Mouse (Mus musculus) forebrain, postnatal 0 days (tissue): ENCODE data around the gene Rpl18. TPM values are rescaled to one million over a fixed set of nuclear protein-coding genes. Genes with fewer than 3 reads are reported as not detected.

ENCODE experiments used
- ATAC-seq: fragments of 200-750 bp; cut with Nextera tagmentation; 2 replicates; pipeline ENCODE4 v1.8.0; 2017; ENCODE audit warnings: mild to moderate bottlenecking, moderate library complexity
- DNase-seq: peaks from one replicate; pipeline ENCODE4 v3.0.0-alpha.2; 2015
- H3K27ac ChIP-seq: fragments of 300-500 bp; sonication (generic); 2 replicates; pipeline ENCODE4 v1.5.1; 2014; ENCODE audit warnings: low read depth, mild to moderate bottlenecking, antibody characterized with exemption, low read length, moderate library complexity, mixed read lengths
- H3K27me3 ChIP-seq: fragments of 300-500 bp; sonication (generic); 2 replicates; pipeline ENCODE4 v1.6.1; 2014; ENCODE audit warnings: mild to moderate bottlenecking, low read length, mixed read lengths; ENCODE audit not compliant: insufficient read depth
- H3K36me3 ChIP-seq: fragments of 300-500 bp; sonication (generic); 2 replicates; pipeline ENCODE4 v1.6.1; 2014; ENCODE audit warnings: mild to moderate bottlenecking, moderate library complexity; ENCODE audit not compliant: insufficient read depth
- H3K4me1 ChIP-seq: fragments of 300-500 bp; sonication (generic); 2 replicates; pipeline ENCODE4 v1.6.1; 2014; ENCODE audit warnings: antibody characterized with exemption; ENCODE audit not compliant: insufficient read depth
- H3K4me2 ChIP-seq: fragments of 300-500 bp; sonication (generic); 2 replicates; pipeline ENCODE4 v1.6.1; 2014; ENCODE audit warnings: low read depth, mild to moderate bottlenecking, moderate library complexity
- H3K4me3 ChIP-seq: fragments of 300-500 bp; sonication (generic); 2 replicates; pipeline ENCODE4 v1.5.1; 2014; ENCODE audit warnings: low read depth, low read length, mixed read lengths
- H3K9ac ChIP-seq: fragments of 300-500 bp; sonication (generic); 2 replicates; pipeline ENCODE4 v1.6.1; 2014; ENCODE audit warnings: mild to moderate bottlenecking
- H3K9me3 ChIP-seq: fragments of 300-500 bp; sonication (generic); 2 replicates; pipeline ENCODE4 v1.6.1; 2016; ENCODE audit warnings: low read length
- CTCF ChIP-seq: sonication (generic); IDR thresholded peaks from 2 replicates; pipeline ENCODE4 v1.5.1; 2016; ENCODE audit warnings: antibody characterized with exemption, control low read depth, low read depth
- WGBS: fragments of 180-500 bp; shearing (Covaris S2); extraction: QIAGEN DNeasy Blood & Tissue Kit; methylation state at CpG from one replicate; pipeline ENCODE4 v1.1.7; 2014; 5-methylcytosine and 5-hydroxymethylcytosine counted together
- polyA plus RNA-seq: library from polyadenylated mRNA; unstranded; fragments of >200 nt; fragmentation: Nextera tagmentation; extraction: Ambion mirVana; gene quantifications from 2 replicates; pipeline ENCODE4 v1.2.1, GENCODE M21; 2015
- total RNA-seq: library from RNA; depleted of rRNA; stranded (reverse); fragments of >200 nt; gene quantifications from 2 replicates; pipeline ENCODE4 v1.2.3, GENCODE M21; 2014

Rpl18 gene
- total and polyA plus RNA-seq, 2 experiments from 2014 or later, result 517 to 891 TPM

- Histone ChIP-seq H3K4me3 (no peak overlapping the region), H3K27ac (no peak overlapping the region), H3K9me3 (no peaks in the 10 kb centered on the region), H3K4me2 (no peak overlapping the region), H3K9ac (no peak overlapping the region), H3K27me3 (no peaks in the 10 kb centered on the region), H3K4me1 (no peaks in the 10 kb centered on the region), H3K36me3 (peaks cover 38% of the 10 kb centered on the region)
- no peak for ATAC-seq
- WGBS, result 94% methylated on average over 3 of the region's 3 CpGs
- no peak for DNase-seq
- no peak for TF ChIP-seq CTCF
Observed at GRCm38 (mm10) chr7:45727625-45728024, 12.4 kb downstream of the Rpl18 start.

GRCm38 (mm10) chr7:45730727-45731431 is 15.6 kb downstream of the Rpl18 start:
- no peak overlapping the region for H3K27ac ChIP-seq
- peak; percentile 54 for TF ChIP-seq CTCF
- no peak for DNase-seq
- H3K9me3 ChIP-seq, result no peaks in the 10 kb centered on the region
- no peak overlapping the region for H3K9ac ChIP-seq
- H3K27me3 ChIP-seq, result no peaks in the 10 kb centered on the region
- WGBS, result 18% methylated on average over 16 of the region's 16 CpGs
- no peak overlapping the region for H3K4me3 ChIP-seq
- no peak for ATAC-seq
- H3K4me1 ChIP-seq, result no peaks in the 10 kb centered on the region
- H3K4me2 ChIP-seq, result no peak overlapping the region
- H3K36me3 ChIP-seq, result peaks cover 12% of the 10 kb centered on the region

DNA sequence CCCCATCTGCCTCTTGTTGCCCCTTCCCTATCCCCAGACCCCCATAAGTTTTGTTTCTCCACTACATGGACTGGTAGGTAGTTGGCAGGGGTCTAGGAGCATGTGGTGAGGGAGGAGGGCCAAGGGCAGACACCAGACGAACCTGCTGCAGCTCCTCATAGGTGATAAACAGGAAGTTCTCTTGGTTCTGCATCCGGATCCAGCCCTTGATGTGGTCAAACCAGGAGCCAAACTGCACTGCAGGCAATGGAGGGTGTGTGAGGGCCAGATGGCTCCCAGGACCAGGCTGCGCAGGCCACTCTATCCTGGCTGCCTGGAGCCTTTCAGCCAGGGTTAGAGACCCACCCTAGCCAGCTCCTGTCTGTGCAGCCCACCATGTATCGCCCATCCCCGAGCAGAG is 18.2 kb downstream of the Rpl18 start:
- no peak for ATAC-seq
- 86% methylated on average over 5 of the region's 5 CpGs for WGBS
- no peak for TF ChIP-seq CTCF
- Histone ChIP-seq H3K27me3 (no peaks in the 10 kb centered on the region), H3K4me3 (no peak overlapping the region), H3K9ac (no peak overlapping the region), H3K36me3 (peaks cover 4% of the 10 kb centered on the region; the same call in 1 of the 2 replicates), H3K9me3 (no peaks in the 10 kb centered on the region), H3K27ac (no peak overlapping the region), H3K4me1 (no peaks in the 10 kb centered on the region), H3K4me2 (no peak overlapping the region)
- DNase-seq, result no peak

DNA sequence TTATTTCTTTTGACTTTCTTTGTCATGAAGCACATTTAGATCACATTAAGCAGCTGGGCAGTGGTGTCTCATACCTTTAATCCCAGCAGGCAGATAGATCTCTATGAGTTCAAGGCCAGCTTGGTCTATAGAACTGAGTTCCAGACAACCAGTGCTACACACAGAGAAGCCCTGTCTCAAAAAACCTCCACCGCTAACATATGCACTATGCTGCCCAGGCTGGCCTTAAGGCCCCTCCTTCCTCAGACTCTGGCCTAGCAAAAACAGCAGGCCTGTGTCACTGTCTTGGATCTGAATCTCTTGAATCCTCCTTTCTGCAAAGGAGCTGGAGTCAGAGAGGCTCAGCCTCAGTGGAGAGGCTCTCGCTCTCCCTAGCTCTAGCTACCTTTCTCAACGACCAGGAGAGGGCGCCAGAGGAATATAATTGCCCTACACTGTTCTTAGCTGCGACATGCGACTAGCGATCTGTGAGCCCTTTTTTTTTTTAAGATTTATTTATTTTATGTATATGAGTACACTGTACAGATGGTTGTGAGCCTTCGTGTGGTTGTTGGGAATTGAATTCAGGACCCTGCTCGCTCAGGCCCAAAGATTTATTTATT is 24.0 kb downstream of the Rpl18 start:
- no peaks in the 10 kb centered on the region for H3K9me3 ChIP-seq
- no peak overlapping the region for H3K9ac ChIP-seq
- ATAC-seq (peak; percentile 93), DNase-seq (peak; percentile 93)
- no peaks in the 10 kb centered on the region for H3K36me3 ChIP-seq
- TF ChIP-seq CTCF, result peak; percentile 87
- no peaks in the 10 kb centered on the region for H3K4me1 ChIP-seq
- no peak overlapping the region for H3K4me2 ChIP-seq
- WGBS, result 8% methylated on average over 9 of the region's 9 CpGs
- no peak overlapping the region for H3K4me3 ChIP-seq
- H3K27me3 ChIP-seq, result no peaks in the 10 kb centered on the region
- no peak overlapping the region for H3K27ac ChIP-seq

GRCm38 (mm10) chr7:45739820-45740219 is 24.6 kb downstream of the Rpl18 start:
- 0 out of 2 replicates have a peak, but pooled peaks have one; percentile 2 for ATAC-seq
- Histone ChIP-seq H3K9me3 (no peaks in the 10 kb centered on the region), H3K9ac (no peak overlapping the region), H3K4me2 (no peak overlapping the region), H3K27ac (no peak overlapping the region), H3K4me1 (no peaks in the 10 kb centered on the region), H3K4me3 (no peak overlapping the region), H3K27me3 (no peaks in the 10 kb centered on the region), H3K36me3 (no peaks in the 10 kb centered on the region)
- no peak for DNase-seq
- 74% methylated on average over 10 of the region's 10 CpGs for WGBS
- TF ChIP-seq CTCF, result no peak

- no peaks in the 10 kb centered on the region for H3K36me3 ChIP-seq
- no peak overlapping the region for H3K4me2 ChIP-seq
Observed at GRCm38 (mm10) chr7:45741308-45741707, 26.1 kb downstream of the Rpl18 start.

DNA sequence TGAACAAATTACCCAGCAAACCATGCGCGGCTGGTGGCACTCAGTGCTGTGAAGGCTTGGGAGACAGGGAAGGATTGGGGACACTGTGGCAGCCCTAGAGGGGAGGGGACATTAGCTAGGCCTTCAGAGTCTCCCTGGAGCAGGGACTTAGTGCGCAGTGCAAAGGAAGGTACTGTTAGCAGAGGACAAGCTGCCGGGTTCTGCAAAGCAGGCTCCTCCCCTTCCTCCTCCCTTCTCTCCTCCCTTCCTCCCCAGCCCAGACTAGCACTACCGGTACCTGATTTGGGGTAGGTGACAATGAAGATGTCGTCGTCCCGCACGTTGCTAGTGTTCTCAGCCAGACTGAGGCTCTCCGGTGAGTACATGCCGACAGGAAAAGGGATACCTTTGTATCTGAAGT is 26.5 kb downstream of the Rpl18 start:
- Histone ChIP-seq H3K4me3 (0 out of 2 replicates have a peak overlapping the region, but pooled peaks have one; percentile 14), H3K27me3 (no peaks in the 10 kb centered on the region), H3K9me3 (no peaks in the 10 kb centered on the region), H3K4me1 (no peaks in the 10 kb centered on the region), H3K9ac (no peak overlapping the region), H3K27ac (no peak overlapping the region), H3K36me3 (no peaks in the 10 kb centered on the region), H3K4me2 (peak overlapping the region; percentile 36)
- 41% methylated on average over 11 of the region's 11 CpGs for WGBS
- DNase-seq, result peak; percentile 27
- peak; percentile 42 for ATAC-seq
- no peak for TF ChIP-seq CTCF

More at GRCm38 (mm10) chr7:45741308-45741707, 26.1 kb downstream of the Rpl18 start:
- no peak overlapping the region for H3K4me3 ChIP-seq
- H3K27ac ChIP-seq, result no peak overlapping the region
- no peak for TF ChIP-seq CTCF
- 85% methylated on average over 12 of the region's 12 CpGs for WGBS
- H3K9ac ChIP-seq, result no peak overlapping the region
- ATAC-seq, result no peak
- H3K4me1 ChIP-seq, result no peaks in the 10 kb centered on the region
- no peaks in the 10 kb centered on the region for H3K9me3 ChIP-seq
- no peak for DNase-seq
- no peaks in the 10 kb centered on the region for H3K27me3 ChIP-seq
